Mouse (Mus musculus) kidney, postnatal 10 days (tissue): ENCODE data around the gene Antxr1.

Experiments
- DNase-seq: peaks from one replicate; pipeline ENCODE4 v3.0.0; 2021; ENCODE audit warnings: mixed read lengths

The Antxr1 gene

DNA sequence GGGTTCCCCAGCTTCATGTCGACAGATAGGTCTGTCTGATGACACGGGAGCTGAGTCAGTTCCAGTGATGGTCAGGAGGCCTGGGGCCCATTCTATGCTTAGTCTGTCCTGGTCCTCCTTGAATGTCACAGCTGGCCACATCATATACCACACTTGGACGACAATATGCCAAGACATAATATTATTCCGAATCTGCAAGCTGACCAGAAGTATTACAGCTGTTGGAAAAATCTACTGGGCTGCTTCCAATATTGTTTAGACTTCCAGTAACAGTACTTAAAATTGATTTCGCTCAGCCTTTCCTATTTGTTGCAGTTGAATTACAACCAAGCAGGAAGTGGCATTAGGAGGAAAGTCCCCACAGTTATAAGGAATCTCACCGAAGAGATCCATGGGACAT lies 48.4 kb downstream of the Antxr1 start:
- no peak for DNase-seq

DNA sequence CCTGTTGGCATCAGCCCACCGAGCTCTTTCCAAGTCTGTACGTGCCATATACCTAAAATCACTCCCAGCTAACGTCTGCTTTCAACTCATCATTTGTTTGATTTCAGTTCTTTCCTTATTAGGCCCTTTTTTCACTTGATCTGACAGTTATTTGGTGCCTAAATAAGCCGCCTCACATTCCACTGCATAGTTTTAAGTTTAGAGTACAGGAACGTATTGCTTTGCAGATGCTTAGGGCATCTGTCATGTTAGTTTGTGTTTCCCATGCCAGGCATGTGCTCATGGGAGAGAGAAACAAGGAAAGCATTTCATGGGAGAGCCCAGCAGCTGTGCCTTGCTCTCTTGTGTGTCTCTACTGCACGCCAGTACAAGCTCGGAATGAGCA lies 50.3 kb downstream of the Antxr1 start:
- no peak for DNase-seq

- DNase-seq, result no peak
These were observed 50.8 kb downstream of the Antxr1 start for GRCm38 (mm10) chr6:87284716-87285364.

DNA sequence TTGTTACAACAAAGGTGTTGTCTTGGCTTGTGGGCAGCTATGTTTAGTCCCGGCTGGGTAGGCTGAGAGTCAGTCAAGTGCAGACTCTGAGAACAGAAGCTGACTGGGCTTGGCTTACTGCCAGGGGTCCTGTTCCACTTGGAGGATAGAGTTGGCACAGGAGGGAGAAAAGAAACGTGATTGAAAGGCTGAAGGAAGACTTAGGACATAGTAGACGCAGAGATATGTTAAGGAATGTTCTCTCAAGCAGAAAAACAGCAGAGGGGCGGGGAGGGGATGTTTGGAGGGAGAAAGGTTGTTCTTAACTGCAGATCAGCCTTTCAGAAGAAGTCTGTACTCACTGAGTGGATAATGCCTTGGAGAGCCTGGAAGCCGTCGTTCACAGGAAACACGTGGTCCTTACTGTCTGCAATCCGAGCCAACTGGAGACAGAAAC lies 53.3 kb downstream of the Antxr1 start:
- peak; percentile 93 for DNase-seq

GRCm38 (mm10) chr6:87281771-87282170 lies 53.9 kb downstream of the Antxr1 start:
- no peak for DNase-seq

GRCm38 (mm10) chr6:87278151-87278550 lies 57.5 kb downstream of the Antxr1 start:
- DNase-seq, result no peak

DNA sequence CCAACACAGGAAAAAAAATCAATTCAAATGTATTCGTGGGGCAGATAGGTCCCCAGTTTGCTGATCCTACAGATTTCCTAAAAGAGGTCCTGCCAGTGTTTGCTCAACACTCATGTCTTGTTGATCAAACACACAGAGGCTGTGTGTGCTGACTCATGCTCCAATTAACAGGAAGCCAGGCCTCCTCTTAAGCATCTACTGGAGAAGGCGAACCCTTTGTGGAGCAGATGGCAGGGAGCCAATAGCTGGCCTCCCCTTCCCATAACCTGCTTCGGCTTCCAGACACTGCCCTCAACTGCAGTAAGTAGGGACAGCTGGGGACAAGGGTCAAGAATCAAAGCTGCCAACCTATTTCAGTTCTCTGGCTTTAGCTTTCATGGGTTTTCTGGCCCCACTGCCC lies 58.1 kb downstream of the Antxr1 start:
- DNase-seq, result peak; percentile 64

DNA sequence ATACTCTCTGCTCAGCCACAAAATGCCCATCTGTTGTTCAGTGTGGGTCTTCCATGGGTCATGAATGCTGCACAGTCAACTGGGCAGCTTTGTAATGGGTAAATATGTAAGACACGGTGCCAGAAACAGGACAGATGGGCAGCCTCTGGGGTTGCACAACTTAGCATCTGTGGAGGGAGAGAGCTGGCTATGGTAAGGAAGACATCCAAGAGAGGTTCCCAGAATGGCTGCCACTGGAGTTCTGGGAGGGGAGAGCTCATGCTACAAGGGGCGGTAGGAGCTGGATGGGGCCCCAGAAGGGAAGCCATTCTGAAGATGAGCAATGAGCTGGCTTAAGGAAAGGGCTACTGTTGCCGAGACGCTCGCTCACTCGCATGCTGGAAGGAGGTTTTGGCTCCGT lies 58.7 kb downstream of the Antxr1 start:
- DNase-seq, result no peak

- DNase-seq, result no peak
These were observed 60.8 kb downstream of the Antxr1 start for GRCm38 (mm10) chr6:87274779-87275178.

- no peak for DNase-seq
These were observed 61.8 kb downstream of the Antxr1 start for GRCm38 (mm10) chr6:87273791-87274190.

DNA sequence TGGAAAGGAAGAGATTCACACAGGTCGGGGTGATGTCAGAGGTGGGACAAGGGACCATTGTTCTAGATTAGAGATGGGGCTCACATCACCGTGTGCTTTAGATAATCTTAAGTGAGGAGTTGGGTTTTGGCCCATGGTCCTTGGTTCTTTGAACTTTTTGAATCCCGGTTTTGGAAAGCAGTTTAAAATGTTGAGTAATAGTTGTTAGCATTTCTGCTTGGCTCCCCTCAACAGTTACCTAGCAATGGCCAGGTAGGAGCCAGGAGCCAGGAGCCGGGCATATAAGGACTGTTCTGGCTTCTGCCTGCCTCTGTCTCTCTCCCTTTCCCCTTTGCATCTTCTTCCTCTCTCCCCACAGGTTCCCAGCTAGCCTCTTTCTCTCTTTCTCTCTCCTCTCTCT lies 62.5 kb downstream of the Antxr1 start:
- no peak for DNase-seq

- DNase-seq, result peak; percentile 42
These were observed 63.4 kb downstream of the Antxr1 start for GRCm38 (mm10) chr6:87272202-87272601.

- DNase-seq, result peak; percentile 69
These were observed 65.2 kb downstream of the Antxr1 start for GRCm38 (mm10) chr6:87270452-87270851.

DNA sequence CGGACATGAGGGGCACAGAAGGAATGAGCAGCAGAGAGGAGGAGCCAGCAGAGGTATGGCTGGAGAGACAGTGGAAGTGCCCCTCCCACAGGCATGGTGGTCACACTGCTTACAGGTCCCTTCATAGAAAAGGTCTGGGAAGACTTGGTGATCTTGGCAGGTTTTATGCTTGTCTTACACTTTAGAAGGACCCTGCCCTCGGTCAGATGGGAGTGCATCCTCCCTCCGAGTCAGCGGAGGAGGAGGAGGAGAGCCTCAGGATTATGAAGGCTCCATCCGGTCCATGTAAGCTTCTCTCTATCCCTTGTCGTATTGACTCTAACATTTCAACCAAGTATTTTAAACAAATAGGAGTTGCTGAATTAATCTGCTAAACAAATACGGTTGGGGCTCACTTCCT lies 65.7 kb downstream of the Antxr1 start:
- no peak for DNase-seq

- DNase-seq, result no peak
These were observed 73.0 kb downstream of the Antxr1 start for GRCm38 (mm10) chr6:87262666-87263065.

- DNase-seq, result peak; percentile 25
These were observed 76.6 kb downstream of the Antxr1 start for GRCm38 (mm10) chr6:87258976-87259375.

DNA sequence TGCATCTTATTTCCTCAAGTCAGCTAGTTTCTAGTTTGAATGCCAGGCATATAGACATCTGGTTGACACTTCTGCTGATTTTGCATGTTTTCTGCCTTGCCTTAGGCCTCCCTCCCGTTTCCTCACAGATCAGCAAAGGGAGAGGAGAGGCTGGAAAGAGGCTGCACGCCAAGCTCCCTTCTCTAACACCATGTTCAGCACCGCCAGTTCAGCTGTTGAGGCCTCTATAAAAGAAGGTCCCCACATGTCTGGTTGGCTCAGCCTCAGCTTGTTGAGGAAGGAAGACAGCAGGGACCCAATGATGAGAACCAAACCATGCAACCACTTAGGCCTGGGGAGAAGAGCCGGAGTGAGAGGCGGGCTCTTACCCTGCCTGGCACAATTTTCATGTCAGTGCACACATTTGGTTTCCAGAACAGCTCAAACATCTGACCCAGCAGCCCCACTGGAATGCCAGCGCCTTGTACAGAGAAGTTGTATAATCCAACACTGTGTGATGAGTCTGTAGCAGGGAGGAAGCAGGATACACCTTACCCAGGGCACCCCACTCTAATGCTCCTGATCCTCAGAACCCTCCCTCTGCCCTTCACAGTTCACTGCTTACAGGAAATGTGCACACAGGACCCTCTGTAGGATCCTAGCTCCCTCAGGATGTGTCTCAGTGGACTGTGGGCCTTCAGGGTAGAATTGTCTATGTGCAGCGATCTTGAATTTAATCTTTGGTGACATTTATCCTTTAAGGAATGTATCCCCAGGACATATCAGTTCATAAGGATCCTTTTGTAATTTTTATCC lies 77.4 kb downstream of the Antxr1 start:
- DNase-seq, result no peak

DNA sequence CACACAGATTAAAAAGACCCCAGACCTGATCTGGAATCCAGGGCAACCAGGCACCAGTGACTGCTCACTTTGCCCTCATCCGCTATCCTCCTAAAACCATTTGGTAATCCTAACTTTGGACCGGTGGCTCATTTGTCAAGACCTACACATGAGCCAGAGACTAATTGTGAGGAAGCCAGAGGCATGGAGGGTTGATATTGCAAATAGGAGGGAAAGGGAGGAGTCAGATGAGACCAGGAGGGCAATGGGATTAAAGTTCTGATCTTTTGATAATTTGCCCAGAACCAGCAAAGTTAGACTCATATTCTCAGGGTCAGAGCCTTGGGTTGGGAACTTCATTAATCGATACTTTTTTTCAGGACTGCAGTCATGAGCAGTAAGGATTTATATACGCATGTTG lies 78.2 kb downstream of the Antxr1 start:
- DNase-seq, result no peak

DNA sequence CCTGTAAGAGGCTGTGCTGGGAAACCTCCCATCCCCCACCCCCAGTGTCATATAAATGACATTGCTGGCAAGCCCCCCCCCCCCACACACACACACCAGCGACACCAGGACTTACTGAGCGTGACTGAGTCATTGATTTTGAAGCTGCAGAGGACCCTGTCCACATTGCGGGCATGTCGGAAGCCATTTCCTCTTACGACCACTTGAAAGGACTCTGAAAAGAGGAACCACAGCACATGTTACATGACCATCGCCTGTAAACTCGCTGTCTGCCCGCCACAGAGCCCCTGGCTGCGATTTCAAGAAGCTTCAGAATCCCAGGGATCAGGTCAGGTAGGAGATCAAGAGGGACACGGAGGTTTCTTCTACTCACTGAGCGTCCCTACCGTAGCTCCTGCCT lies 80.0 kb downstream of the Antxr1 start:
- no peak for DNase-seq

- DNase-seq, result no peak
These were observed 80.9 kb downstream of the Antxr1 start for GRCm38 (mm10) chr6:87254756-87255155.

DNA sequence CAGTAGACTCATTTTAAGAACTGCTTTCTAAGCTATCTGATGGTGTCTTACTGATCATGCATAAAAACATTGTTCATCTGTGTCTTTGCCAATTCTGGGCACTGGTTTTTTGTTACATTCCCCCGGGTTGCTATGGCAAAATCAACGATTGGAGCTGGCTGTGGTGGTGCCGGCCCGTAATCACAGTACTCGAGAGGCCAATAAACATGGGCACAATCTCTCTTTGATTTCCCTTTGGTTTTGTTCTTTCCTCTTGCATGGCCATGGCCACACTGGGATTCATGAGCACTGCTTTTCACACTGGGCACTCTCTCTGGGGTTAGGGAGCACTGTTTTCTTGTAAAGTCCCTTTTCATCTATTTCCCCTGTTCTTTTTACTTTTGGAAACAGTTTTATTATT lies 83.9 kb downstream of the Antxr1 start:
- no peak for DNase-seq

DNA sequence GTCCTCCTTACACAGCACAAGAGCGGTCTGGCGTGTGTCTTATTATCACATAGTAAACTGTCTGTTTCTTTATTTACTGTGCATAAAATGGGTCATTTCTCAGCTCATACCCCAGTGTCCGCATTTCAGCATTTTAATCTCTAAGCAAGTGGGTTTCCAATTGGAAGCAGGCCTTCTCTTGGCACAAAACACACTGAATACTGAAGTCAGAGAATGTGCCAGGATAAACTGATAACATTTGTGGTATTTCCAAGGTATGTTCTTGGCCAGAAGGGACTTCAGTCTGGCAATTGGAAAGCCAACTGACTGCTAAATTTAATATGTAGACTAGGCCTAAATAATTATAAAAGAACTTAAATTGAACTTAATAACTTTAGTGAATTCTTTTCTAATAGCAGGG lies 84.9 kb downstream of the Antxr1 start:
- DNase-seq, result no peak

DNA sequence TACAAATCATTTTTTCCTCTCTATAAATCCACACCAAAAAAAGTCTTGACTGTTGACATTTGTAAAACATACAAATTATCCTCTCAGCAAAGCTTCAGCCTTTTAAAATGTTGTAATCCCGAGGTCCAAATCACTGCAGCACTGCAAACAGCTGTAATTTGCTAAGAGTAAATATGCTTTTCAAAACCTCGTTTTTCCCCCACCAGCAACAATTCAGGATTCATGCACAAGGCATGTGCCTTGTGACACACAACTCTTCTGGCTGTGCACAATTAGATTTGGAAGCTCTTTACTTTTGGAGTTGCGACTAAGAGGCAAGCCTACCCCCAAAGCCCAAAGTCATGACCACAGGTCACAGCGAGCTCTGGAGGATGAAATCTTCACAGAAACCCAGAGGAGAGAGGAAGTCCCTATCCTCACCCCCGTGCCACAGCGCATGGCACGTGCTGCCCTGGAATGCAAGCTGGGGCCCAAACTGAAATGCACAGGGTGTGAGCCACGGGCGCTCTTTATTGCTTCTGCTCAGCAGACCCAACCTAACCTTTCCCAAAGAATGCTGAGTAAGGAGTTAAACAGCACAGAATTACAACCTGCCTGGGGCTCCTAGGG lies 87.3 kb downstream of the Antxr1 start:
- DNase-seq, result no peak
